Mouse (Mus musculus) bone marrow macrophage, adult 2 months (primary cell): ENCODE data around the gene Podn.

ENCODE experiments used
- CTCF ChIP-seq: IDR thresholded peaks from 2 replicates; pipeline ENCODE4 v1.5.1; 2012; ENCODE audit warnings: low read depth, mild to moderate bottlenecking, low read length, moderate library complexity
- POLR2A ChIP-seq: IDR thresholded peaks from 2 replicates; pipeline ENCODE4 v1.6.1; 2012; ENCODE audit warnings: mild to moderate bottlenecking, low read depth, low read length, borderline replicate concordance

GRCm38 (mm10) chr4:108046136-108046535 lies 50.1 kb downstream of the Podn start:
- TF ChIP-seq CTCF: no peak
- TF ChIP-seq POLR2A: no peak
